Mouse (Mus musculus) hindbrain, postnatal 0 days (tissue): ENCODE data around the gene Rps27. TPM values are rescaled to one million over a fixed set of nuclear protein-coding genes. Genes with fewer than 3 reads are reported as not detected.

Experiments
- ATAC-seq: fragments of 200-750 bp; cut with Nextera tagmentation; 2 replicates; pipeline ENCODE4 v1.8.0; 2017; ENCODE audit warnings: mild to moderate bottlenecking, moderate TSS enrichment, moderate library complexity
- DNase-seq: peaks from one replicate; pipeline ENCODE4 v3.0.0-alpha.2; 2015; ENCODE audit warnings: low spot score
- H3K27ac ChIP-seq: fragments of 300-500 bp; sonication (generic); 2 replicates; pipeline ENCODE4 v1.5.1; 2014; ENCODE audit warnings: mild to moderate bottlenecking
- H3K27me3 ChIP-seq: fragments of 300-500 bp; sonication (generic); 2 replicates; pipeline ENCODE4 v1.6.1; 2014; ENCODE audit warnings: low read length, mixed read lengths; ENCODE audit not compliant: insufficient read depth
- H3K36me3 ChIP-seq: fragments of 300-500 bp; sonication (generic); 2 replicates; pipeline ENCODE4 v1.6.1; 2014; ENCODE audit warnings: low read length, mixed read lengths; ENCODE audit not compliant: insufficient read depth
- H3K4me1 ChIP-seq: fragments of 300-500 bp; sonication (generic); 2 replicates; pipeline ENCODE4 v1.6.1; 2014; ENCODE audit warnings: antibody characterized with exemption, low read length, mixed read lengths; ENCODE audit not compliant: insufficient read depth
- H3K4me2 ChIP-seq: fragments of 300-500 bp; sonication (generic); 2 replicates; pipeline ENCODE4 v1.6.1; 2014; ENCODE audit warnings: low read depth, mild to moderate bottlenecking, low read length, moderate library complexity, mixed read lengths
- H3K4me3 ChIP-seq: fragments of 300-500 bp; sonication (generic); 2 replicates; pipeline ENCODE4 v1.5.1; 2014; ENCODE audit warnings: low read length
- H3K9ac ChIP-seq: fragments of 300-500 bp; sonication (generic); replicated peaks from 2 replicates; pipeline ENCODE4 v1.6.1; 2014; ENCODE audit warnings: mild to moderate bottlenecking, low read length, moderate library complexity, mixed read lengths
- H3K9me3 ChIP-seq: fragments of 300-500 bp; sonication (generic); 2 replicates; pipeline ENCODE4 v1.6.1; 2016; ENCODE audit warnings: low read length, mixed read lengths
- CTCF ChIP-seq: IDR thresholded peaks from 2 replicates; pipeline ENCODE4 v1.5.1; 2016; ENCODE audit warnings: antibody characterized with exemption, control low read depth, low read depth
- WGBS: fragments of 180-500 bp; shearing (Covaris S2); extraction: QIAGEN DNeasy Blood & Tissue Kit; methylation state at CpG from one replicate; pipeline ENCODE4 v1.1.7; 2014; 5-methylcytosine and 5-hydroxymethylcytosine counted together
- polyA plus RNA-seq: library from polyadenylated mRNA; unstranded; fragments of >200 nt; fragmentation: Nextera tagmentation; extraction: Ambion mirVana; gene quantifications from 2 replicates; pipeline ENCODE4 v1.2.1, GENCODE M21; 2015
- total RNA-seq: library from RNA; depleted of rRNA; stranded (reverse); fragments of >200 nt; gene quantifications from 2 replicates; pipeline ENCODE4 v1.2.3, GENCODE M21; 2014

Gene Rps27
- total and polyA plus RNA-seq, 2 experiments from 2014 or later: 901 to 2,808 TPM

GRCm38 (mm10) chr3:90209908-90210566 is 3.4 kb downstream of the Rps27 start:
- no peaks in the 10 kb centered on the region for H3K27me3 ChIP-seq
- H3K9ac ChIP-seq: no peak overlapping the region
- TF ChIP-seq CTCF: no peak
- H3K4me1 ChIP-seq: peaks cover 15% of the 10 kb centered on the region
- 93% methylated on average over 5 of the region's 5 CpGs for WGBS
- H3K4me3 ChIP-seq: no peak overlapping the region
- no peaks in the 10 kb centered on the region for H3K9me3 ChIP-seq
- H3K36me3 ChIP-seq: peaks cover 20% of the 10 kb centered on the region; the same call in 1 of the 2 replicates
- DNase-seq (no peak), ATAC-seq (no peak)
- no peak overlapping the region for H3K4me2 ChIP-seq
- H3K27ac ChIP-seq: no peak overlapping the region

DNA sequence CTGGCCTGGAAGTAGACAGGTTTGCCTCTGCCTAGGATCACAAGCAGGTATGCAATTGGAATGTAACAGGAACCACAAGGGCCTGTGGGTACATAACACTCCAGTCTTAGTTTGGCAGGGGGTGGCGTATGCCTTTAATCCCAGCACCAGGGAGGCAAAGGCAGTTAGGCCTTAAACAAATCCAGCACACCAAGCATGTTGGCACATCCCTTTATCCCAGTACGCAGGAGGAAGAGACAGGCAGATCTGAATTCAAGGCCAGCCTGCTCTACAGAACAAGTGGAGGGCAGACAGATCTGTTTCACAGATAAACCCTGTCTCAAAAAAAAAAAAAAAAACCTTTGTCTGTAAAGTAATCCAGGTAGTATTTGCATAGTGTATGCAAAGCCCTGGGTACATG is 4.8 kb downstream of the Rps27 start:
- Histone ChIP-seq H3K36me3 (peaks cover 20% of the 10 kb centered on the region; the same call in 1 of the 2 replicates), H3K27ac (no peak overlapping the region), H3K4me2 (no peak overlapping the region), H3K27me3 (no peaks in the 10 kb centered on the region), H3K9ac (no peak overlapping the region), H3K4me3 (no peak overlapping the region), H3K4me1 (peaks cover 8% of the 10 kb centered on the region), H3K9me3 (no peaks in the 10 kb centered on the region)
- DNase-seq (no peak), ATAC-seq (no peak)
- no peak for TF ChIP-seq CTCF
- WGBS: 94% methylated on average over 2 of the region's 2 CpGs

- no peak for DNase-seq
- no peak for ATAC-seq
- Histone ChIP-seq H3K36me3 (0 out of 2 replicates have a peak, but pooled peaks cover 5% of the 10 kb centered on the region), H3K27ac (no peak overlapping the region), H3K4me1 (no peaks in the 10 kb centered on the region), H3K4me3 (no peak overlapping the region), H3K4me2 (no peak overlapping the region), H3K9me3 (no peaks in the 10 kb centered on the region), H3K27me3 (no peaks in the 10 kb centered on the region), H3K9ac (no peak overlapping the region)
- WGBS: 99% methylated on average over 2 of the region's 2 CpGs
- TF ChIP-seq CTCF: no peak
These were observed 8.9 kb downstream of the Rps27 start for GRCm38 (mm10) chr3:90204582-90204981.

GRCm38 (mm10) chr3:90203619-90204018 is 9.8 kb downstream of the Rps27 start:
- no peak overlapping the region for H3K4me3 ChIP-seq
- H3K36me3 ChIP-seq: 0 out of 2 replicates have a peak, but pooled peaks cover 1% of the 10 kb centered on the region
- no peak for DNase-seq
- H3K4me1 ChIP-seq: no peaks in the 10 kb centered on the region
- H3K27me3 ChIP-seq: no peaks in the 10 kb centered on the region
- ATAC-seq: no peak
- H3K4me2 ChIP-seq: no peak overlapping the region
- no peaks in the 10 kb centered on the region for H3K9me3 ChIP-seq
- TF ChIP-seq CTCF: no peak
- no peak overlapping the region for H3K9ac ChIP-seq
- H3K27ac ChIP-seq: no peak overlapping the region
- 70% methylated on average over 5 of the region's 5 CpGs for WGBS

GRCm38 (mm10) chr3:90202884-90203283 is 10.6 kb downstream of the Rps27 start:
- H3K27me3 ChIP-seq: no peaks in the 10 kb centered on the region
- TF ChIP-seq CTCF: no peak
- no peak overlapping the region for H3K4me2 ChIP-seq
- H3K9ac ChIP-seq: no peak overlapping the region
- WGBS: 45% methylated on average over 1 of the region's 1 CpGs
- H3K27ac ChIP-seq: no peak overlapping the region
- ATAC-seq (no peak), DNase-seq (no peak)
- no peak overlapping the region for H3K4me3 ChIP-seq
- no peaks in the 10 kb centered on the region for H3K36me3 ChIP-seq
- no peaks in the 10 kb centered on the region for H3K4me1 ChIP-seq
- H3K9me3 ChIP-seq: no peaks in the 10 kb centered on the region

DNA sequence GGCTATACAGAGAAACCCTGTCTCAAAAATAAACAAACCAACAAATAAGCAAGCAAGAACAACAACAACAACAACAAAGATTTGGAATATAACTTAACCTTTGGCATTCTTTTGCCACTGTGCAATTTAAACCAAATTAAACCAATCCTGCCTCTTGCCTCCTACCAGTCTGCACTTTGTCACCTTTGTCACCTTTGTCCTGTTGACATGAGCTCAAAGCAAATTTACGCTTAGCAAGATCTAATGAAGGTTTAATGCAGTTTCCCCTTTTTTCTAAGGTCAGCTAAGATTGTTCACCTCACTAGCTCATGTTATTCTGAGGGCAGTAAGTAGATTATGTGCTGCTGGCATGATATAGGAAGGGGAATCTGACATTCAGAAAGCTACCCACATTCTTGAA is 15.9 kb downstream of the Rps27 start:
- Histone ChIP-seq H3K36me3 (no peaks in the 10 kb centered on the region), H3K9me3 (no peaks in the 10 kb centered on the region), H3K27me3 (no peaks in the 10 kb centered on the region), H3K9ac (no peak overlapping the region), H3K4me3 (no peak overlapping the region), H3K4me1 (no peaks in the 10 kb centered on the region), H3K27ac (no peak overlapping the region), H3K4me2 (no peak overlapping the region)
- DNase-seq (no peak), ATAC-seq (no peak)
- 95% methylated on average over 1 of the region's 1 CpGs for WGBS
- TF ChIP-seq CTCF: no peak

DNA sequence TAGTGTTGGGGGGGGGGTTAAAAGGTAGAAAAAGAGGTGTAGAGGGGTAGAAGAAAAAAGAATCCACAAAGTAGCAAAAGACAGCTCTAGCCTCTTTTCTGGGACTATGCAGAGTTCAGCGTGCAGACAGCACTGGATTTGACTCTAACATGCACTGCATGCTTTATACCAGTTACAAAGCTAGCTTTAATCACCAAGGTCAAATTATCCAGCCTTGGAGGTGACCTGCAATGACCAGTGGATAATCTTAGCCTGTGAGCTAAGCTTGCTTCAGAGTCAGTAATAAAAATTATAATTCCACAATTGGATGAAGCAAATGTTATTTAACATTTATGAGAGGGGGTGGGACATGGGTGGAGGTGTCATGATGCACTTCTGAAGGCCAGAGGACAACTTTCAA is 17.8 kb downstream of the Rps27 start:
- 73% methylated on average over 1 of the region's 1 CpGs for WGBS
- no peaks in the 10 kb centered on the region for H3K4me1 ChIP-seq
- no peaks in the 10 kb centered on the region for H3K27me3 ChIP-seq
- H3K9me3 ChIP-seq: no peaks in the 10 kb centered on the region
- no peak for TF ChIP-seq CTCF
- no peak overlapping the region for H3K27ac ChIP-seq
- H3K4me2 ChIP-seq: no peak overlapping the region
- ATAC-seq: no peak
- no peak overlapping the region for H3K4me3 ChIP-seq
- H3K9ac ChIP-seq: no peak overlapping the region
- DNase-seq: no peak
- H3K36me3 ChIP-seq: no peaks in the 10 kb centered on the region
